Mouse (Mus musculus) G1E (cell line): ENCODE measurements around the gene Wnt4.

Experiments used
- CTCF ChIP-seq: IDR thresholded peaks from 2 replicates; pipeline ENCODE4 v1.5.1; 2012; ENCODE audit warnings: low read depth, low read length, inconsistent platforms, mixed read lengths
- GATA1 ChIP-seq: IDR thresholded peaks from 2 replicates; pipeline ENCODE4 v1.6.1; 2012; ENCODE audit warnings: borderline replicate concordance, low read length, inconsistent platforms, mixed read lengths

- TF ChIP-seq CTCF = no peak
- TF ChIP-seq GATA1 = no peak
Measured at GRCm38 (mm10) chr4:137292625-137293024, 15.3 kb downstream of the Wnt4 start.
